Mouse (Mus musculus) right cerebral cortex, postnatal 25 days (tissue): ENCODE data around the gene Tldc2.

Experiments
- DNase-seq: peaks from one replicate; pipeline ENCODE4 v3.0.0; 2022

Tldc2 gene

DNA sequence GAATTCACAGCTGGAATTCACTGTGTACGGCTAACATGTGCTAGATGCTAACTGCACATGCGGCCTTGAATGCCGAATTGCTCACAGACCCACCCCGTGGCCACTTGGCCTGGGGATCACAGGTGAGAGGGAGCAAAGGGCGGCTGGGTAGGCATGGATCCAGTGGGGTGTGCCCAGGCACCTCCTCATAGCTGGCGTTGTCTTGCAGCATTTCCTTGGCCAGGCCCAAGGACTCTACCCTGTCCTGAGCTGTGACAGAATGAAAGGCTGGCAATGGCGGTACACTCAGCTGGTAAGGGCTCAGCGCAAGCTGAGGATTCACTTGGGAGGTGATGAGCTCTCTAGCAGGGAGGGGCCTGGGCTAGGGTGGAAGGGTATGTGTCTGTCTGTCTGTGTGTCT lies at the start of gene Tldc2:
Tldc2 (plus strand) TSS at position 260 of the 400 bp plus-strand sequence.
- no peak for DNase-seq

DNA sequence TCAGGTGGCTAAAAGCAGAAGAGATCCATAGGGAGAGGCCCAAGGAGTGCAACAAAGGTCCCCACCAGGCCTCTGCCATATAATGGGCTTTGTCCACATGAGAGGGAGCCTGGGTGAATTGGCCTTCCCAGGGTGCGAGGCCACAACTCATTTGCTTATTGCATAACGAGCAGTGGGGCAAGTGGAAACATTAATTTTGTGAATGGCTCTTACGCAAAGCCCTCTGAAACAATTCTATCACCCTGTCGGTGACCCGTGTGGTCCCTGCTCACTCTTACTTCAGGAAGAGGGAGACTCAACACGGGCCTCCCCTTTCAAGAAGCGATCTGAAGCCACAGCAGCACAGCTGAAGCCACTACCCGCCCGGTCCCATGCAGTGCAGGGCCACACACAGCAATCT lies 49.6 kb upstream of the Tldc2 start:
- no peak for DNase-seq

- DNase-seq: no peak
These were observed 46.8 kb upstream of the Tldc2 start for GRCm38 (mm10) chr2:157039900-157040648.

GRCm38 (mm10) chr2:157040649-157041046 lies 46.2 kb upstream of the Tldc2 start:
- no peak for DNase-seq

GRCm38 (mm10) chr2:157041421-157041820 lies 45.4 kb upstream of the Tldc2 start:
- DNase-seq: no peak

GRCm38 (mm10) chr2:157043556-157043955 lies 43.3 kb upstream of the Tldc2 start:
- DNase-seq: no peak

DNA sequence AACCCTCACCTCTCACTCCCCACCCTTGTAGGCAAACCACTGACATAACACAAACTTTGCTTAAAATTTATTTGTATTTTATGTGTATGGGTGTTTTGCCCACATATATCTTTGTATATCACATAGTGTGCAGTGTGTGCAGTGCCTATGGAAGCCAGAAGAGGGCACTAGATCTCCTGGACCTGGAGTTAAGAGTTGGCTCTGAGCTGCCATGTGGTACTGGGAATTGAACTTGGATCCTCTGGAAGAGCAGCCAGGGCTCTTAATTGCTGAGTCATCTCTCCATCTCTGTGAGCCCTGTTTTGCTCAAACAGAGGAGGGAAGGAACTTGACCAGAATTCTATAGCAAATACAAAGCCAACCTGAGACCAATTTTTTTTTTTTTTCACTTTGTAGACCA lies 42.9 kb upstream of the Tldc2 start:
- no peak for DNase-seq

GRCm38 (mm10) chr2:157045932-157046331 lies 40.9 kb upstream of the Tldc2 start:
- DNase-seq: no peak

DNA sequence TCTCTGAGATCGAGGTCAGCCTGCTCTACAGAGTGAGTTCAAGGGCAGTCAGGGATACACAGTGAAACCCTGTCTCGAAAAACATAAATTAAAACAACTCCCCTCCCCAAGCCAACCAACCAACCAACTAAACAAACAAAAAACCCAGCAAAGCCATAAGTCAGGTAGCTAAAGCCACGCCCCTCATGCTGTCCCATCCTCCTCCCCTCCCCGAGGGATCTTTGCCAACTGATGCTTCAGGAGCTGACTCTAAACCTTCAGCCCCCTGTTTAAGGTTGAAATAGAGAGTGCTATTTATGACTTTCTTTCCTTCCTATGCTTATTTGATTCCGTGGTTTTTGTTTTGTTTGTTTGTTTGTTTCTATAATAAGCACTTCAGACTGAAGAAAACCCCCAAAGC lies 39.9 kb upstream of the Tldc2 start:
- DNase-seq: no peak

GRCm38 (mm10) chr2:157048395-157049181 lies 38.3 kb upstream of the Tldc2 start:
- DNase-seq: peak; percentile 83

DNA sequence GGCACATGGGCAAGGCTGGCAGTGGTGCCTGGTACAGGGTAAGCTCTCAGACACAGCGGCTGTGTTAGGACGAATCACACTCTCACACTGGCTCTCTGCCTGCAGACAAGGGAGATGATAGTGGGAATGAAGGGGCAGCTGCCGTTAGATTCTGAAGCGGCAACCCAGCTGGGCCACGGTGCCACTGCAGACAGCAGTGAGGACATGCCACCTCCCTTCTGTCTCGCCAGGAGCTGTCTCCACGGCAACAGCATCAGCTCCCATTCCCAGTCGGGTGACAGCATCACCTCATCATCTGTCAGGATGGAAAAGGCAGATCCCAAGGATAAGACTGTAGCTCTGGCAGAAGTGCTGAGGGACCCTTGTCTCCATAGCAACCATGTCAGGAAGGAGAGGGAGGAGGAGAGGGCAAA lies 37.0 kb upstream of the Tldc2 start:
- peak; percentile 44 for DNase-seq

- no peak for DNase-seq
These were observed 34.4 kb upstream of the Tldc2 start for GRCm38 (mm10) chr2:157052448-157052847.

DNA sequence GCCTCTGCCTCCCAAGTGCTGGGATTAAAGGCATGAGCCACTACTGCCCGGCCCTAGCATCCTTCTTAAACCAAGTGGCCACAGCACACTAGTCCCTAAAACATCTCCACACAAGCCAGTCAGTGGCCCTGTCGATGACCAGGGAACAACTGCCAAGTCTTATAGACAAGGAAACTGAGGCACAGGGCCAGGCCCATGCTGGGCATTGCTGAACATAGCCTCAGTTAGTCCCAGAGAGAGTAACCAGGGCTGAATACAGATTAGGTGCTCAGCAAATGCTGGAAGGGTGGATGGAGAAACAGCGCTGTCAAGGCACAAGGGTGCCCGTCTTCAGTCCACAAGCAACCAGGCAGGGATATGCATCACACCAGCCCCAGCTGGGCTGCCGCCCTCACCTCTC lies 33.7 kb upstream of the Tldc2 start:
- no peak for DNase-seq

GRCm38 (mm10) chr2:157053787-157054186 lies 33.1 kb upstream of the Tldc2 start:
- DNase-seq: no peak

- no peak for DNase-seq
These were observed 32.6 kb upstream of the Tldc2 start for GRCm38 (mm10) chr2:157054297-157054696.

- DNase-seq: peak; percentile 38
These were observed 32.0 kb upstream of the Tldc2 start for GRCm38 (mm10) chr2:157054816-157055215.

DNA sequence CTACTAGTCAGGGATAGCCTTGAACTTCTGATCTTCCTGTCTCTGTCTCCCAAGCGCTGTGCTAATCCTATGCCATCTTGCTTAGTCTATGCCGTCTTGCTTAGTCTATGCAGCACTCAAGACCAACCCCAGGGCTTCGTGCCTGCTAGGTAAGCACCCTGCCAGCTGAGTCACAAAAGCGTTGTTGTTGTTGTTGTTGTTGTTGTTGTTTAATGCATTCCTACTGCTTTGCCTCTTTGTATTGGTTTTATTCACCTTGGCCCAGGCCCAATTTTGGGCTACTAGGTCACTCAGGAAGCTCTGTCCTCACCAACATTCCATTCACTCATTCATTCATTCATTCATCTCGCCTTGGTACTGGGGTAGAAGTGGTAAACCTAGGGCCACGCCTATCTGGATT lies 31.1 kb upstream of the Tldc2 start:
- no peak for DNase-seq

- DNase-seq: no peak
These were observed 29.7 kb upstream of the Tldc2 start for GRCm38 (mm10) chr2:157057186-157057585.

GRCm38 (mm10) chr2:157057758-157058157 lies 29.1 kb upstream of the Tldc2 start:
- DNase-seq: no peak

DNA sequence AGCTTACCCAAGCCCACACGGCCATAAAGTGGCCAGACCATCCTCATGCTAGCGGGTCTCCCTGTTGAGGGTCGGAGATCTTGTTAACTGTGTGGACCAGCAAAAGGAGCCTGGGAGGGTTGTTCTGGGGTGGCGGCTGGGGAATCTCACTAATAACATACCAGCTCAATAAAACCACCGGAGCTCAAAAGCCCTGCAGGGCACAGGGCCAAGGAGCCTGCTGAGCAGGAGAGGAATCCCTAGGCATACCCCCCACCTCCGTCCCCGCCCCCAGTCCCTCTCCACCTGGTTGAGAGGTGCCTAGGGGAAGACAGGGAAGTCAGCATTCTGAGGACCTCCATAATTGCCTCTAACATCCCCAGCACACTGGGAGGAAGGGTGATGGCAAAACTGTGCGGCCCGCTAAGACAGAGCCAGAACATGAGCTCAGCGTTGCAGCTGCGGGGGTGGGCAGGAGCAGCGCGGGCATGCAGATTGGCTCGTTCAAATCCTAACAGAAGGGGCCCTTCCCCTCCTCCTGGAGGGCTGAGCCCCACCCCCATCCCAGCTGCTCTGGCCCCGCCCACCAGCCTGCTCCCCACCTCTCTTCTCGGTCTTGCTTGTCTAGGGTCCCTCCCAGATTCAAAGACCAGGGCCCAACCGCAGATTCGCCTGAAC lies 28.4 kb upstream of the Tldc2 start:
- peak; percentile 73 for DNase-seq

- DNase-seq: no peak
These were observed 27.7 kb upstream of the Tldc2 start for GRCm38 (mm10) chr2:157059166-157059565.

- no peak for DNase-seq
These were observed 26.8 kb upstream of the Tldc2 start for GRCm38 (mm10) chr2:157060037-157060436.

- DNase-seq: no peak
These were observed 26.1 kb upstream of the Tldc2 start for GRCm38 (mm10) chr2:157060557-157061305.
